Mouse (Mus musculus) CH12.LX (cell line): ENCODE data around the gene Wasf1.

ENCODE experiments used
- BHLHE40 ChIP-seq: IDR thresholded peaks from 2 replicates; pipeline ENCODE4 v1.6.1; 2011; ENCODE audit warnings: mild to moderate bottlenecking, low read depth, low read length, improper control_type of control experiment
- CTCF ChIP-seq, 2 experiments: IDR thresholded peaks in 1 of 2; conservative IDR thresholded peaks in 1 of 2; 2 replicates each; pipeline ENCODE4 v1.5.1; 2011 to 2012; ENCODE audit warnings: low read depth in 2 of 2, low read length in 2 of 2, improper control_type of control experiment in 1 of 2, inconsistent platforms in 1 of 2, mild to moderate bottlenecking in 1 of 2, moderate library complexity in 1 of 2
- ELF1 ChIP-seq: IDR thresholded peaks from 2 replicates; pipeline ENCODE4 v1.6.1; 2014; ENCODE audit warnings: low read depth, mild to moderate bottlenecking, inconsistent platforms, low read length, improper control_type of control experiment
- EP300 ChIP-seq: IDR thresholded peaks from 2 replicates; pipeline ENCODE4 v1.6.1; 2011; ENCODE audit warnings: low read length, improper control_type of control experiment
- HCFC1 ChIP-seq: IDR thresholded peaks from 2 replicates; pipeline ENCODE4 v1.6.1; 2012; ENCODE audit warnings: low read depth, mild to moderate bottlenecking, inconsistent platforms, low read length, improper control_type of control experiment
- JUN ChIP-seq: IDR thresholded peaks from 2 replicates; pipeline ENCODE4 v1.6.1; 2011; ENCODE audit warnings: low read depth, mild to moderate bottlenecking, low read length, improper control_type of control experiment, moderate library complexity; ENCODE audit not compliant: insufficient read depth
- MAFK ChIP-seq: IDR thresholded peaks from 2 replicates; pipeline ENCODE4 v1.6.1; 2011; ENCODE audit warnings: low read length, improper control_type of control experiment; ENCODE audit not compliant: insufficient replicate concordance
- POLR2A ChIP-seq: IDR thresholded peaks from 2 replicates; pipeline ENCODE4 v1.6.1; 2011; ENCODE audit warnings: low read depth, mild to moderate bottlenecking, improper control_type of control experiment, low read length
- UBTF ChIP-seq: IDR thresholded peaks from 2 replicates; pipeline ENCODE4 v1.6.1; 2012; ENCODE audit warnings: low read depth, mild to moderate bottlenecking, inconsistent platforms, low read length, improper control_type of control experiment, moderate library complexity
- ZKSCAN1 ChIP-seq: IDR thresholded peaks from 2 replicates; pipeline ENCODE4 v1.6.1; 2012; ENCODE audit warnings: low read depth, inconsistent platforms, low read length, improper control_type of control experiment, borderline replicate concordance

GRCm38 (mm10) chr10:40969372-40970033 is 86.2 kb downstream of the Wasf1 start:
- TF ChIP-seq JUN (0 out of 2 replicates have a peak, but pooled peaks have one; percentile 6), POLR2A (no peak), EP300 (no peak; the same call in 1 of the 2 replicates), ZKSCAN1 (no peak), CTCF (conservative IDR thresholded peaks at IDR 0.05 in 1 of 2, IDR thresholded peaks at IDR 0.05 in 1 of 2; ENCODE audit: low read depth in 2 of 2, low read length in 2 of 2) (no peak), HCFC1 (no peak), ELF1 (no peak), MAFK (no peak), UBTF (no peak), BHLHE40 (no peak)
